Mouse (Mus musculus): ENCODE results near the gene Tmem235. TPM values are rescaled to one million over a fixed set of nuclear protein-coding genes. Genes with fewer than 3 reads are reported as not detected.
"Not testable (repeated sequence)": the region's sequence is repeated elsewhere in the genome, so short reads cannot be mapped to it uniquely, and the experiment has no call there.

The Tmem235 gene
- total RNA-seq, 2 experiments from 2014 or later: not detected

DNA sequence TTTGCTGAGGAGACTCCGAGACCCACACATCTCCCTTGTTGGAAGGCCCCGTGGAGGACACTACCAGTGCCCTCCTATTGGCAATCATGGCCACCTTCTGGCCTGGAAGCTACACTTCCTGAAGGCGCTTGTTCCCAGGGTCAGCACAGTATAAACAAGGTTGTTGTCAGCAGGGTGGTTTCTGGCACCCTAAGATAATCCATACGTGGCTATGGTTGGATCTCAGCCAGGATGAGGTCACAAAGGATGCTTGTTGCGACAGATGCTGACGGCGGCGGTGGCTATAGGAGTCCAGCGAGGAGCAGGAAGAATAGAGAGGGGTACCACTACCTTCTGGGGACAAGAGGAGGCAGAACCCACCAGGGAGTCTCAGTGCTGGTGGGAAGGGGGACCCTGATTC, 30.2 kb upstream of the Tmem235 start:
- intact Hi-C loops (cut with DNase I): no loop called here
- no peak for DNase-seq (ENCODE audit: low spot score)

DNA sequence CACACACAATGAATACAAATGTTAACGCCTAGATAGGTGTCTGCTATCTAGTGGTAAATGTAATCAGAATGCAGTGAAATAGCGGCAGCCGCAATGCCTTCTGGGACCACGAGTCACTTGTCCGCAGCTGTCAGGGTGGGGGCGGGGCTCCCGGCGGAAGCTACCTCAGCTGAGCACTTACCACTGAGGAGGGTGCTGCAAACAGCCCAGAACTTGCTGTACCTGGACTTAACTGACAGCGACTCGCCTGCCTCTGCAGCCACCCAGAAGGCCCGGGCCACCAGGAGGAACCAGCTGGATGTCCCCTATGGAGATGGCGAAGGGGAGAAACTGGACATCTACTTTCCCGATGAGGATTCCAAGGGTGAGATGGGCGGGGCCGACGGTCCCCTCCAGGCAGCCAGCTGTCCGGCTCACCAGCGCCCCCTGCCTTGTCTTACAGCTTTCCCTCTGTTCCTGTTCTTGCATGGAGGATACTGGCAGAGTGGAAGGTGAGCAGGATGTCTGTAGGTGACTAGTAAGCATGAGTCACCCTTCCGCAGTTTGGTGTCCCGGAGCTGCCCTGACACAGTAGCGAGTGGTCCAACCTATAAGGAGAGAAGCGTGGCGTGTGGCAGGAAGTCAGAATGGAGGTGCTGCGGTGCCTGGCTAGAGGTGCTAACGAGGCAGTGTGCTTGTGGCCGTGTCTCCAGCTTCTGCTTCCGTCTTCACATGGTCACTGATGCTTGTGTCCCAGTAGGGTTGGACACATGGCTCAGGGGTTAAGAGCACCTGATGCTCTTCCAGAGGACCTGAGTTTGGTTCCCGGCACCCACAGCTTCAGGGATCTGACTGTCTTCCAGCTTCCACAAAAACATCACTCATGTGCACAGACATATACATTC, 28.2 kb upstream of the Tmem235 start:
- intact Hi-C loops (cut with DNase I): no loop called here
- DNase-seq (ENCODE audit: low spot score): peak; percentile 40

DNA sequence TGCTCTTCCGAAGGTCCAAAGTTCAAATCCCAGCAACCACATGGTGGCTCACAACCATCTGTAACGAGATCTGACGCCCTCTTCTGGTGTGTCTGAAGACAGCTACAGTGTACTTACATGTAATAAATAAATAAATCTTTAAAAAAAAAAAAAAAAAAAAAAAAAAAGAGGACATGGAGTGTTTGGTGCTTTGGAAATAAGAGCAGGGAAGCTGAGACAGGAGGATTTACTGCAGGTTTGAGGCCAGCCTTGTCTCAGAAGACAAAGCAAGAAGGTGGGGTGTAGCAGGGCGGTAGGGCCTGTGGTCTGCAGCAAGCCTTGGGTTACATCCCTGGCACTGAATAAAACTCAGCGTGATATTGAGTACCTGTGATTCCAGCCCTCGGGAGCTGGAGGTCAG, 27.0 kb upstream of the Tmem235 start:
- DNase-seq (ENCODE audit: low spot score); intact Hi-C loops (cut with DNase I): not testable (repeated sequence)

DNA sequence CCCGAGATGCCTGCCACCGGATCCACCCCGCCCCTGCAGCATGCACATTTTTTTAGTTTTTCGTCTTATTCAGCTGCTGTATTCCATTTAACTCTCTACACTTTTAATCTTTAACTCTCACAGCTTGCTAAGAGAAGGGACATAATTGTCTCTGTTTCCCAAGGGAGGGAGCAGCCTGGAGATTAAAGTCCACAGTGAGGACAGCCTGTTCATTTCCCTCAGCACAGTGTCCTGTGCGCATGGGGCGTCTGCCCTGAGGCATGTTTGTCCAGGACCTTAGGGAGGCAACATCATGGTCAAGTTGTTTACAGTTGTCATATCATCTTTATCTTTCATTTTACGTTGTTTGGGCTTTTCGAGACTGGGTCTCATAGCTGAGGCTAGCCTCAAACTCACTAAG, 26.5 kb upstream of the Tmem235 start:
- intact Hi-C loops (cut with DNase I): no loop called here
- DNase-seq (ENCODE audit: low spot score): no peak

DNA sequence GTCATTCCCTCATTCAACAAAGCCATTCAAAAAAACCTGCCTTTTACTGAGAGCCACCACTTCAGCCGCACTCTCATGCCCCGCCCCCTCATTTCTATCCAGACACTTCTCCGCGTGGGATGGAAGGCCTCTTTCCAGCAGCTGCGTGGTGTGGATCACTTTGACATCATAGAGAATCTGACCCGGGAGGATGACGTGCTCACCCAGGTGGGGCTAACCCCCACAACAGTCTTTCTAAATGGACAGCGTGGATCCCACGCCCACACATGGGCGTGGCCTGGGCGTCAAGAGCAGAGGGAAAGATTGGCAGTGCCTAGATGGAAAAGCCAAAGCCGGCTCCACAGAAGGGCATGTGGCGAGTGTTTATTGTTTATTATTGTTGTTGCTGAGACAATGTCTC, 24.2 kb upstream of the Tmem235 start:
- DNase-seq (ENCODE audit: low spot score): no peak
- intact Hi-C loops (cut with DNase I): no loop called here

DNA sequence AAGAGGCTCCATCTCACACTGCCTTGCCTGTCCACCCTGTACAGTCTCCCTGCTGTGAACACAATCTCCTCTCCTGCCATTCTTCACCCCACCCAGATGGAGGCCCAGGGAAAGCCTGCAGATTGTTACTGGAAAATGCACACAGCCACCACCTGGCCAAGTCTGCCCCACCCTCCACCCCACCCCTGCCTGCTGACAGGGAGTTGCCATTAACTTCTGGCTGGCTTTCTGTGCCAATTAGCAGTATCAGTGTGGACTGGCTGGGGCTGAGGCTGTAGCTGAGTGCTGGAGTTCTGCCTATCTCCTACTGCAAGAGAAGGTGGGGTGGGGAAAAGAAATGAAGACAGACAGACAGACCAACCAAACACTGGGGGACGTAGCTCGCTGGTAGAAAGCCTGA, 22.0 kb upstream of the Tmem235 start:
- intact Hi-C loops (cut with DNase I): no loop called here
- DNase-seq (ENCODE audit: low spot score): no peak

DNA sequence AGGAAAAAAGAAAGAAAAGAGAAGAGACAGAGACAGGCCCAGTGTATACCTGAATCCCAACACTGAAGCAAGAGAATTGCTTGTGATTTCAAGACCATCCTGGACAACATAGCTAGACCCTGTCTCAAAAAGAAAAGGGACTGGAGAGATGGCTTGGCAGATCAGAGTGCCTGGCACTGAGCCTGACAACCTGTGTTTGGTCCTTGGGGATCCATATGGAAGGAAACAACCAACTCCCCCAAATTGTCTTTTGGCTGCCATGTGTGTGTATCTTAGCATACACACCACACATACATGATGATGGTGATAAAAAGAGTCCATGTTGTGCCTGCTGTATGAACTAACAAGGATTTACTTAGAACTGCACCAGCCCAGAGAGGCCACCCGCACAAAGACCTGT, 21.5 kb upstream of the Tmem235 start:
- no peak for DNase-seq (ENCODE audit: low spot score)
- intact Hi-C loops (cut with DNase I): no loop called here

DNA sequence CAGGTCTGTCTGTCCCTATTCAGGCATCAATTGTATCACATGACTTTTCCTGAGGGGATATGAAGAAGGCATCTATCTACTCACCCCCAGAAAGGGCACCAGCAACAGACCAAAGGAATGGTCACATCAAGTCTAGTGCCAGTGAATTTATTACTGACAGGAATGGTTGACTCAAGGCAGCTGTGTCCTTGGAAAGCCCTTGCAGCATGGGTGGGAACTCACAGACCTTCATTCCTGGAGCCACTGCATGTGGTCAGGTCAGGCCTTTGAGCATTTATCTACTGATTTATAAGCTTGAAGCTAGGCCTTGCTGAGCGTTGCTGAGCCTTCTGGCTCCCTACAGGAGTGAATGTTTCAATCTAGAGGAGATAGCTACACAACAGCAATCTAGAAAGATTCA, 19.6 kb upstream of the Tmem235 start:
- DNase-seq (ENCODE audit: low spot score): no peak
- intact Hi-C loops (cut with DNase I): no loop called here

DNA sequence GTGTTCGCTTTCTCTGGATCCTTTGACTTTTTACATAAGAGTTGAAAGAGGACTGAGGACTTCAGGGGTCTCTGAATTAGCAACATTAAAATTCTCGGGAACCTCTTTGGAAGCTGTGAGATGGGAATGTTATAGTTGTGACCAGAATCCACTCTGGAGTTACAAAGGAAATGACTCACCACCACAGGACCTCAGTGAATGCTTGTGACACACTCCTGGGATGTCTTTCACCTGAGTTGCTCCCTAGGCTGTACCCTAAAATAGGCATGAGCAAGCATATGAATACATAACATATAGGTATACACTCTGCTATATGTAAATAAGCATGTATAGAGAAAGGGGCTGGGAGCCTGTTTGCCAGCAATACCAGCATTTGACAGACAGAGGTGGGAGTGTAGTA, 17.1 kb upstream of the Tmem235 start:
- no peak for DNase-seq (ENCODE audit: low spot score)
- intact Hi-C loops (cut with DNase I): no loop called here

DNA sequence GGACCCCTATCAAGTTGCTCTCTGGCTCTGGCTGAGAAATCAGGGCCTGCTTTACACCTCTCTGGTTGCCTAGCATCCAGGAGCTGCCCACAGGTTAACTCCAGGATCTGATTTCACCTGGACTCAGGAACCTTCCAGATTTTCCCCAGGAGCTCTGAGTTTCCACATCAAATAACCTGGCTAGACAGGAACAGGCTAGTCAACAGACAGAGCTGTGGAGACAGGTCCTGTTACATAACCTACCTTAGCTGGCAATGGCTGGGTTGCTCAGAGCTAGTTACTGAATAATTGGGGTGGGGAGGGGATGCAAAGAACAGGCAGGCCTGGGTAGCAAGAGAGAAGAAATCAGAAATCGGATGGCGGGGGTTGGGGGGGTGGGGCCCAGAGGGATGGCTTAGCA, 15.6 kb upstream of the Tmem235 start:
- intact Hi-C loops (cut with DNase I): no loop called here
- no peak for DNase-seq (ENCODE audit: low spot score)

DNA sequence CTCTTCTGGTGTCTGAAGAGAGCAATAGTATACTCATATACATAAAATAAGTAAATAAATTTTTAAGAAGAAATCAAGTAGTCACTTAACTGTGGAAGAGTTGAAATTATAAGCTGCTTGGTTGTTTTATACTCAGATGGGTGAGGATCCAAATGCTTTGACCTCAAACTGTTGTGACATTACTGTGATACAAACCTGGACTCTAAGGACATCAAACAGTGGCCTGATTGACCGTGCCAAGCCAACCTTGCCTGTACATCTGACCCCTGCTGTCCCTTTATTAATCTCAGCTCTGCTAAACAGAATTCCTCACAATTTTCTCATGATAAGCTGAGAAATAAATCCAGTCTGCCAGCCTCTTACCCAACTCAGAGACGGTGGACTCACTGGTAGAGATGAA, 14.9 kb upstream of the Tmem235 start:
- DNase-seq (ENCODE audit: low spot score): no peak
- intact Hi-C loops (cut with DNase I): no loop called here

DNA sequence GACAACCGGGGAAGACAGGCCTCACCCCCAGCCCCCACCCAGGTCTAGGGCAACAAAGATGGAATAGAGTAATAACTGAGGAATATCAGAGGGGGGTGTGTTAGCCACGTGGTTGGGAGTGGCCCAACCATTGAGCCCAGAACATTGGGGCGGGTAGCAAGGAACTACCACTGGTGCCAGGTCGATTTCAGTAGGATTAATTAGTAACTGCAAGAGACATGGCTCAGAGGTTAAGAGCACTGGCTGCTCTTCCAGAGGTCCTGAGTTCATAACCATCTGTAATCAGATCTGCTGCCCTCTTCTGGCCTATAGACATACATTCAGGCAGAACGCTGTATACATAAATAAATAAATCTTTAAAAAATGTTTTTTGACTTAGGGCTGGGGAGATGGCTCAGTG, 13.9 kb upstream of the Tmem235 start:
- intact Hi-C loops (cut with DNase I): no loop called here

DNA sequence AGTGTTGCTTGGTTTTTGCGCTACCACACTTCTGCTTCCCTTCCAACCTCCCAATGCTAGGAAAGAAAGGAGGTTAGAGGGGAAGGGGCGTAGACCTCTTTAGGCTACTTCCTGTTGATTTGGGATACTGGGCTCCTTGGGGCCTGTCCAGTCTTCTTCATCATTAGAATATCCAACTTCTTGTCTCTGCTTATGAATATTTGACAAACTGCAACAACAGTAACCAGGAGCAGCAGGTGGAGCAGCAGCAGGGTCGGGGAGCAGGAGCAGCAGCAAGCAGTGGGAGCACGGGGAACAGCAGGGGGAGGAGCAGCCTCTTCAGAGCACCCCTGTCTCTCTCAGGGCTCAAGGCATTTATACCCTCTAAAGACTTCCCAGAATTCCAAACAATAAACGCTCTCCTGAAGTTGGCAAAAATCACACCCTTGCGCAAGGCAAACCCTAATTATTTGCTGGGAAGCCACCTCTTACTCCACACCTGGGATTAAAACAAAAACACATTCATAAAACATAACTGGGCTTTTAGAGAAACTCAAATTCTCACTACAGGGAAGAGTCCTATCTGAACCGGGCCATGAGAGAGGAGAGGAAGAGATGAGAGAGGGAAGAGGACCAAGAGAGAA, 12.8 kb upstream of the Tmem235 start:
- intact Hi-C loops (cut with DNase I): no loop called here
- DNase-seq (ENCODE audit: low spot score): no peak

More for the DNA sequence above, 13.9 kb upstream of the Tmem235 start:
- no peak for DNase-seq (ENCODE audit: low spot score)

DNA sequence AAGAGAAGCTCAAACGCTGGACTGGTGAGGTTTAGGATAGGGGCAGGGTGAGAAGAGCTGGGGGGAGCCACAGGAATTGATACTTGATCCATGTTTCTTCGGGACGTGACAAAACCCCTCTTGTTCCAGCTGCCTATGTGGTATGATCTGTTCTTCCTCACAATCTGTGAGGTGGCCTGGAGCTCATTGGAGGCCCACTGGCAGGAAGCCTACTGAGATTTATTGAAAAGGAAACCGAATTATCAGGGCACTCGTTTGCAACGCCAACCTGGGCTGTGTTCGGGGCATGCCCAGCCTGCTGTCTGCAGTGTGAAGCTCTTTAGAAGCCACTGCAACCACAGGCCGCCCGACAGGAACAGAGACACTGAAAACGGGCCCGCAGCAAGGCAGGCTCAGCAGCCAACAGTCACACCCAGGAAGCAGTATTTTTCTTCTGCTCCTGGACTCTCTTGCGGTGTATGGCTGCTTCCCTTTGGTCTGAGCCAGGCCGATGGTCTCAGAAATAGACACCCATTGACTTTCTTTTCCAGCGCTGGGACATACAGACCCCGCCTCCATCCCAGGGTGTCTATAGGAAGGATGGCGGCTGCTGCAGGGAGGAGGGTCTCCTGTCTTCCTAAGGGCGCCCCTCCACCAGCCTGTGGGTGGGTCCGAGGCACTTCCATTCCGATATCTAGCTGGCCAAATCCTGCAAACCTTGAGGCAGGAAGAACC, 12.1 kb upstream of the Tmem235 start:
- no peak for DNase-seq (ENCODE audit: low spot score)
- intact Hi-C loops (cut with DNase I): no loop called here

DNA sequence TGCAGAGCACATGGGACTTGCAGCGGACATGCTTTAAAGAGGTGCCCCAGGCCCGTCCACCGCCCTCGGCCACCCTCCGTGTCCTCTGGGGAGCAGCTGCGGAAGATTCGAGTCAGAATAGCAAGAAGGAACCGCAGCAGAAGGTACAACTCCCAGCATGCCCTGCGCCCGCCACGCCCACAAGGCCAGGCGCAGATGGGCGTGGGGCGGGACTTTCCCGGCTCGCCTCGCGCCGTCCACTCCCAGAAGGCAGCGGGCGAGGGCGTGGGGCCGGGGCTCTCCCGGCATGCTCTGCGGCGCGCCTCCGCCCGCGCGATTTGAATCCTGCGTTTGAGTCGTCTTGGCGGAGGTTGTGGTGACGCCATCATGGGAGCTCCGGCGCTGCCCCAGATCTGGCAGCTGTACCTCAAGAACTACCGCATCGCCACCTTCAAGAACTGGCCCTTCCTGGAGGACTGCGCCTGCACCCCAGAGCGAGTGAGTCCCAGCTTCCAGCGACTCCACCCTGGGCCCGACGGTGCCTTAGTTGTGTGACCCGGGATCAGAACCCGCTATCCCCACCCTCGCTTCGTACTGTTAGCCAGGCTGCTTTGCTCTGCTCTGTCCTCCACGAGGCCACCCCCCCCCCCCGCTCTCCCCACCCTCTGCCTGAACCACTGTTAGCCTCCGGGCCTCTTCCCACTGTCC, 11.4 kb upstream of the Tmem235 start, which contains the start of gene Birc5:
Gene Birc5 (plus strand): TSS at position 267 of the 687 bp plus-strand sequence.
- intact Hi-C loops (cut with DNase I): no loop called here
- peak; percentile 91 for DNase-seq (ENCODE audit: low spot score)

DNA sequence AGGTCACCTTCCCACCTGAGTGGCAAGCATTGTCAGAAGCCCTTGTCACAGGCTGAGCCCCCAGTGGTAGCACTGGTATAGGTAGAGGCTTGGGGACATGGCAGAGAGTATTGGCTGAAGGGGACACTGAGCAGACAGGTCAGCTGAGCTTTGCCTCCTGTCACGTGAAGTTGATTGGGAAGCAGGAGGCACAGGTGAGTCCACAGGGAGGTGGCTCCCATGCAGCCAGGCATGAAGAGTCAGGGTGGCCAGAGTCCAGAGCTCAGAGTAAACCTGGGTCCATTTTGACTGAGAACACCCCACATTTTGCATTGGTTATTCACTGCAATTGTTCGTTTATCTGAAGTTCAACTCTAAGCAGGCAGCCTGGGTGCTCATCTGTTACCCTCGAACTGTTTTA, 7.7 kb upstream of the Tmem235 start:
- intact Hi-C loops (cut with DNase I): no loop called here
- DNase-seq (ENCODE audit: low spot score): no peak

DNA sequence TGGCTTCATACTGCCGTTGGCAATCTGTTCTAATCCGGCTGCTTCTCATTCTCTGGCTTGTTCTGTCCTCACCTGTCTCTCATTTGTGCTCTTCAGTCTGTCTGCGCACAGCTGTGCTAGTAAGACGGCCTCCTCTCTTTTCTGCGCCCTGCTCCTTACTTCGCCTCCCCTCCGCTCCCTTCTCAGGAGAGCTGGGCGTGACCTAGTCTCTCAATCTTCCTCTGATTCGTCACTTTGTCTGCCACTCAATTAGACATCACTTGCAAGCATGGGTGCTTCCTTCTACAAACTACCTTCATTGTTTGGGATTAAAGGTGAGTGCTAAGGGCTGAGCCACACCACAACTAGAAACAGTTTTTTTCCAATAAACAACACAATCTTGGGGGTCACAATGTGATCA, 6.3 kb upstream of the Tmem235 start:
- intact Hi-C loops (cut with DNase I): no loop called here
- DNase-seq (ENCODE audit: low spot score): no peak

DNA sequence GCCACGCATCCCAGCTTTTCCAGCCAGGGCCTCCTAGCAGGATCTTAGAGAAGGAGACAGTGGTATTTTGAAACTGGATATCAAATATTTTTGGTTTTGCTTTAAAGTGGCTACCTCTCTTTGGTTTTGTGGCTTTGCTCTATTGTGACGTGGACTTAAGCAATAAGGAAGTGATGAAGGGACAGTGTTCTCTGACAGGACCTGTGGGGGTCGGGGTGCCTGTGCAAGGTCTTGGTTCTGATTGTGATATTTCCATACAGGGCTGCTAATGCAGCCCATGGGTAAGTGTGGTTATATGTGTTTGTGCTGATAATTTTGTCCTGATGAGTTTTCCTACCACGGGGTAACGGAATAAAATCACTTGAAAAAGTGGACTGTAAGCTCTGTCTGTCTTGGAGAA, 5.2 kb upstream of the Tmem235 start:
- intact Hi-C loops (cut with DNase I): no loop called here
- DNase-seq (ENCODE audit: low spot score): no peak

DNA sequence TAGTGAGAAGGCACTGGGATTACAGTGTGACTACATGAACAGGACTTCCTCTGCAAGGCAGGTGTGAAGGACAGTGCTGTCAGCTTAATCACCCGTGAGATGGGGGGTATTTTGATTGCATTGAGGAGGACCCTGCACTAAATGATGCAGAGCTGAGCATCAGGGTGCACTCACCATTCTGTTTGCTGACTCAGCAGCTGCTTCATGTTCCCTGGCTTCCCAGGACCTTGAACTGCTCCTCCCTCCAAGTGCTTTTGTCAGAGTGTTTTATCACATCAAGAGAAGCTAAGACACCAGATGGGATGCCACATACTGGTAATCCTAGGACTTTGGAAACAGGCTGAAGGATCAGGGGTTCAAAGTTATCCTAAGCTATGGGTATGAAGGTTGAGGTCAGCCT, 4.6 kb upstream of the Tmem235 start:
- intact Hi-C loops (cut with DNase I): no loop called here
- no peak for DNase-seq (ENCODE audit: low spot score)

DNA sequence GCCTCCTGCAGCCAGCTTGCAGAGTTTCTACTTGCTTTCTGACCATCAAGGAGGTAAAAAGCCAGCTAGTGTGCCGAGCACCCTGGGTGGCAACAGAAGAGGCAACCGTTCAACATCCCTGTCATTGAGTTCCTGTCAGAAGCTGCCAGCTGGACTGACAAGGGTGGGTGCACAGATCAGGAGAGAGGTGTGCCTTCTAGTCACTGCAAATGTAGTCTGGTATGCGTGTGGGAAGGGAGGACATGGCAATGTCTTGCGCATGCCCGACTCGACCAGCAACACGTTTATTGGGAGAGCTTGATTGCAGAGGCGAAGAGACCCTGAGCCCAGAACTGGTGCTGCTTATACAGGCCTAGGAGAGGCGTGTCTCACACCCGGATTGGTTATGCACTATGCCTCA, 3.1 kb upstream of the Tmem235 start:
- no peak for DNase-seq (ENCODE audit: low spot score)
- intact Hi-C loops (cut with DNase I): no loop called here

Measured in heart, postnatal 25 days (tissue).